Mouse (Mus musculus): ENCODE data around the gene Tusc2. TPM values are rescaled to one million over a fixed set of nuclear protein-coding genes. Genes with fewer than 3 reads are reported as not detected.

Tusc2 gene
- total and polyA plus RNA-seq, 3 experiments = 36.2 to 48.9 TPM; not detected in 1

- no peak for DNase-seq (ENCODE audit: low read depth, low spot score)
- Histone ChIP-seq H3K27ac (ENCODE audit: control insufficient read depth, low read depth, low read length) (no peak overlapping the region), H3K27me3 (ENCODE audit: control insufficient read depth in 1 of 2, insufficient read depth in 2 of 2, low read length in 2 of 2) (no peaks in the 10 kb centered on the region), H3K36me3 (ENCODE audit: control insufficient read depth in 1 of 2, insufficient read depth in 2 of 2, low read length in 2 of 2) (peaks cover 0 to 8% of the 10 kb centered on the region in 2 experiments; a peak in 1 of 4 replicates), H3K79me2 (ENCODE audit: control insufficient read depth, insufficient read depth, low read length, poor library complexity) (no peaks in the 10 kb centered on the region), H3K4me1 (ENCODE audit: control insufficient read depth in 1 of 2, insufficient read depth in 2 of 2, low read length in 2 of 2) (peaks cover 0 to 12% of the 10 kb centered on the region in 2 experiments; a peak in 3 of 4 replicates), H3K9me3 (replicated peaks; ENCODE audit: insufficient read depth, low read length) (no peaks in the 10 kb centered on the region), H3K9ac (ENCODE audit: control insufficient read depth, low read depth, low read length, poor library complexity, severe bottlenecking) (no peak overlapping the region), H3K4me3 (ENCODE audit: control insufficient read depth in 1 of 2, insufficient read depth in 1 of 2, low read depth in 2 of 2, low read length in 2 of 2) (no peak overlapping the region; a peak in 1 of 4 replicates)
- TF ChIP-seq GATA1 (IDR thresholded peaks at IDR 0.05; ENCODE audit: low read depth, low read length) (no peak), ELF1 (IDR thresholded peaks at IDR 0.05; ENCODE audit: low read depth, low read length) (no peak), RCOR1 (IDR thresholded peaks at IDR 0.05; ENCODE audit: low read depth, low read length) (no peak), E2F4 (IDR thresholded peaks at IDR 0.05; ENCODE audit: borderline replicate concordance, low read depth, low read length) (no peak), TAL1 (IDR thresholded peaks at IDR 0.05; ENCODE audit: low read length) (no peak), KAT2A (conservative IDR thresholded peaks at IDR 0.05; ENCODE audit: low read depth, low read length) (no peak), NELFE (IDR thresholded peaks at IDR 0.05; ENCODE audit: low read depth, low read length) (no peak), JUND (IDR thresholded peaks at IDR 0.05; ENCODE audit: low read depth, low read length) (no peak), MYC (IDR thresholded peaks at IDR 0.05; ENCODE audit: low read depth, low read length) (no peak), MAFK (IDR thresholded peaks at IDR 0.05; ENCODE audit: borderline replicate concordance, low read depth, low read length) (no peak), POLR2AphosphoS5 (IDR thresholded peaks at IDR 0.05; ENCODE audit: borderline replicate concordance, low read depth, low read length) (no peak), CTCF (IDR thresholded peaks at IDR 0.05 in 2 of 3, conservative IDR thresholded peaks at IDR 0.05 in 1 of 3; ENCODE audit: control insufficient read depth in 1 of 3, insufficient read depth in 1 of 3, low read depth in 2 of 3, low read length in 3 of 3, poor library complexity in 1 of 3, severe bottlenecking in 1 of 3) (no peak), CHD1 (IDR thresholded peaks at IDR 0.05; ENCODE audit: low read depth, low read length) (no peak), RAD21 (IDR thresholded peaks at IDR 0.05; ENCODE audit: low read depth, low read length) (no peak), ZC3H11A (IDR thresholded peaks at IDR 0.05; ENCODE audit: low read depth, low read length) (no peak), MYB (IDR thresholded peaks at IDR 0.05; ENCODE audit: low read depth, low read length) (no peak), MAZ (IDR thresholded peaks at IDR 0.05; ENCODE audit: low read depth, low read length) (no peak), TBP (IDR thresholded peaks at IDR 0.05; ENCODE audit: low read depth, low read length) (no peak)
These were observed 40.7 kb upstream of the Tusc2 start for GRCm38 (mm10) chr9:107522400-107522711.

GRCm38 (mm10) chr9:107526198-107527026 is 36.6 kb upstream of the Tusc2 start:
- TF ChIP-seq TBP (IDR thresholded peaks at IDR 0.05; ENCODE audit: low read depth, low read length) (no peak), CHD1 (IDR thresholded peaks at IDR 0.05; ENCODE audit: low read depth, low read length) (no peak), POLR2AphosphoS2 (IDR thresholded peaks at IDR 0.05; ENCODE audit: low read length) (no peak), JUND (IDR thresholded peaks at IDR 0.05; ENCODE audit: low read depth, low read length) (no peak), POLR2A (IDR thresholded peaks at IDR 0.05; ENCODE audit: control insufficient read depth in 1 of 2, insufficient read depth in 1 of 2, low read depth in 1 of 2, low read length in 2 of 2, poor library complexity in 1 of 2) (no peak), NELFE (IDR thresholded peaks at IDR 0.05; ENCODE audit: low read depth, low read length) (no peak), CHD2 (IDR thresholded peaks at IDR 0.05; ENCODE audit: low read length) (no peak), MYC (IDR thresholded peaks at IDR 0.05; ENCODE audit: low read depth, low read length) (no peak), SIN3A (IDR thresholded peaks at IDR 0.05; ENCODE audit: low read length) (no peak), MYB (IDR thresholded peaks at IDR 0.05; ENCODE audit: low read depth, low read length) (no peak), NRF1 (IDR thresholded peaks at IDR 0.05; ENCODE audit: insufficient read depth, low read depth, low read length, poor library complexity, severe bottlenecking) (no peak), UBTF (IDR thresholded peaks at IDR 0.05; ENCODE audit: borderline replicate concordance, insufficient read depth, low read depth, low read length) (no peak), MAFK (IDR thresholded peaks at IDR 0.05; ENCODE audit: borderline replicate concordance, low read depth, low read length) (no peak), USF1 (IDR thresholded peaks at IDR 0.05; ENCODE audit: low read depth, low read length) (no peak), USF2 (IDR thresholded peaks at IDR 0.05; ENCODE audit: borderline replicate concordance in 1 of 2, insufficient read depth in 1 of 2, low read depth in 1 of 2, low read length in 2 of 2) (no peak), TAL1 (IDR thresholded peaks at IDR 0.05; ENCODE audit: low read length) (no peak), ZC3H11A (IDR thresholded peaks at IDR 0.05; ENCODE audit: low read depth, low read length) (no peak), POLR2AphosphoS5 (IDR thresholded peaks at IDR 0.05; ENCODE audit: borderline replicate concordance, low read depth, low read length) (no peak), RCOR1 (IDR thresholded peaks at IDR 0.05; ENCODE audit: low read depth, low read length) (no peak)
- Histone ChIP-seq H3K36me3 (ENCODE audit: control insufficient read depth in 1 of 2, insufficient read depth in 2 of 2, low read length in 2 of 2) (no peaks in the 10 kb centered on the region; a peak in 1 of 4 replicates), H3K27me3 (ENCODE audit: control insufficient read depth in 1 of 2, insufficient read depth in 2 of 2, low read length in 2 of 2) (no peaks in the 10 kb centered on the region), H3K4me1 (ENCODE audit: control insufficient read depth in 1 of 2, insufficient read depth in 2 of 2, low read length in 2 of 2) (no peaks in the 10 kb centered on the region), H3K9ac (ENCODE audit: control insufficient read depth, low read depth, low read length, poor library complexity, severe bottlenecking) (no peak overlapping the region), H3K9me3 (replicated peaks; ENCODE audit: insufficient read depth, low read length) (no peaks in the 10 kb centered on the region), H3K4me3 (ENCODE audit: control insufficient read depth in 1 of 2, insufficient read depth in 1 of 2, low read depth in 2 of 2, low read length in 2 of 2) (no peak overlapping the region), H3K79me2 (ENCODE audit: control insufficient read depth, insufficient read depth, low read length, poor library complexity) (no peaks in the 10 kb centered on the region), H3K27ac (ENCODE audit: control insufficient read depth, low read depth, low read length) (no peak overlapping the region)
- DNase-seq (ENCODE audit: low read depth, low spot score) = no peak

All from MEL (cell line).